In genomic region chr3:89277281-89278021, GRCm38 (mm10) we compare ENCODE assay signal across 7 mouse cellular contexts. TPM values are rescaled to one million over a fixed set of nuclear protein-coding genes. Genes with fewer than 3 reads are reported as not detected.
DNase-seq lines count a peak whose midpoint lies in the region; ATAC-seq lines count a peak whose summit lies in the region.

No protein-coding gene starts in this region.

- peak; percentile 11; the same call in 1 of the 2 replicates for ATAC-seq in kidney, embryonic 14.5 days (ENCODE audit: low FRiP score, low TSS enrichment)

- peak overlapping the region; percentile 89 for H3K27ac ChIP-seq in kidney, embryonic 14.5 days (ENCODE audit: low read depth, low read length)

- no peaks in the 10 kb centered on the region for H3K9me3 ChIP-seq in kidney, embryonic 14.5 days (ENCODE audit: control insufficient read depth, low read length)

- peaks cover 44% of the 10 kb centered on the region for H3K4me1 ChIP-seq in kidney, embryonic 14.5 days (ENCODE audit: control insufficient read depth, insufficient read depth, low read length)

- DNase-seq in right cerebral cortex, postnatal 25 days, result peak; percentile 69
- DNase-seq in right cerebral cortex, postnatal 14 days, result no peak
- DNase-seq in heart, adult 9 months (ENCODE audit: low spot score in 2 of 2), result peak; percentile 58 to 62
- DNase-seq in lung, postnatal 10 days, result peak; percentile 60
- DNase-seq in adrenal gland, adult 18-20 months (ENCODE audit: low spot score in 2 of 2), result no peak
- DNase-seq in thymus, postnatal 10 days (ENCODE audit: low spot score in 2 of 2), result no peak

- H3K4me2 ChIP-seq in kidney, embryonic 14.5 days (replicated peaks; ENCODE audit: low read depth, low read length), result peak overlapping the region; percentile 65

- WGBS in kidney, embryonic 14.5 days, result 14% methylated on average over 14 of the region's 14 CpGs

- peak overlapping the region; percentile 78; the same call in 1 of the 2 replicates for H3K9ac ChIP-seq in kidney, embryonic 14.5 days (ENCODE audit: low read depth, low read length)

- H3K4me3 ChIP-seq in kidney, embryonic 14.5 days (ENCODE audit: low read length), result peak overlapping the region; percentile 51

- peaks cover 2% of the 10 kb centered on the region for H3K27me3 ChIP-seq in kidney, embryonic 14.5 days (ENCODE audit: control insufficient read depth, insufficient read depth, low read length)

- peaks cover 20% of the 10 kb centered on the region for H3K36me3 ChIP-seq in kidney, embryonic 14.5 days (ENCODE audit: control insufficient read depth, insufficient read depth, low read length)

RNA-seq across cellular contexts. Expression of gene Efna1, which starts 3.5 kb away (rescaled TPM):
- polyA plus RNA-seq in kidney, embryonic 14.5 days (2014; fragmentation: Nextera tagmentation; extraction: Ambion mirVana), result 45.4 and 58.8 TPM in 2 replicates
- total RNA-seq in adrenal gland, adult 18-20 months (2021), result 10 to 100 TPM; 12.2 to 12.6 TPM

RNA-seq across cellular contexts. Expression of gene Slc50a1, which starts 7.1 kb away (rescaled TPM):
- 55.1 and 64.1 TPM in 2 replicates for polyA plus RNA-seq in kidney, embryonic 14.5 days (2014; fragmentation: Nextera tagmentation; extraction: Ambion mirVana)
- 10 to 100 TPM; 40.9 to 52.4 TPM for total RNA-seq in adrenal gland, adult 18-20 months (2021)

RNA-seq across cellular contexts. Expression of gene Dpm3, which starts 18.3 kb away (rescaled TPM):
- polyA plus RNA-seq in kidney, embryonic 14.5 days (2014; fragmentation: Nextera tagmentation; extraction: Ambion mirVana), result 134 and 200 TPM in 2 replicates
- 100 to 1,000 TPM; 119 to 122 TPM for total RNA-seq in adrenal gland, adult 18-20 months (2021)

RNA-seq across cellular contexts. Expression of gene Trim46, which starts 31.3 kb away (rescaled TPM):
- 2.8 and 3.6 TPM in 2 replicates for polyA plus RNA-seq in kidney, embryonic 14.5 days (2014; fragmentation: Nextera tagmentation; extraction: Ambion mirVana)
- 1 to 10 TPM; 1.7 to 2.9 TPM for total RNA-seq in adrenal gland, adult 18-20 months (2021)

RNA-seq across cellular contexts. Expression of gene Krtcap2, which starts 31.7 kb away (rescaled TPM):
- 321 and 407 TPM in 2 replicates for polyA plus RNA-seq in kidney, embryonic 14.5 days (2014; fragmentation: Nextera tagmentation; extraction: Ambion mirVana)
- 100 to 1,000 TPM; 108 to 123 TPM for total RNA-seq in adrenal gland, adult 18-20 months (2021)

Comparison
In these comparisons a context has a peak if more than half of its experiments do, and no peak if none do; other contexts are left out.
1. DNase-seq: peak in right cerebral cortex, postnatal 25 days (single experiment), heart, adult 9 months (2 of 2) and lung, postnatal 10 days (single experiment); none in right cerebral cortex, postnatal 14 days (single experiment), adrenal gland, adult 18-20 months (0 of 2) and thymus, postnatal 10 days (0 of 2).